Mouse (Mus musculus) spleen, postnatal 36 days (tissue): Measurements from ENCODE around the gene E2f1.

Source experiments
- DNase-seq, 2 experiments: peaks; one replicate each; pipeline ENCODE4 v3.0.0; 2022; ENCODE audit warnings: low spot score in 2 of 2, mixed read lengths in 1 of 2

The E2f1 gene

DNA sequence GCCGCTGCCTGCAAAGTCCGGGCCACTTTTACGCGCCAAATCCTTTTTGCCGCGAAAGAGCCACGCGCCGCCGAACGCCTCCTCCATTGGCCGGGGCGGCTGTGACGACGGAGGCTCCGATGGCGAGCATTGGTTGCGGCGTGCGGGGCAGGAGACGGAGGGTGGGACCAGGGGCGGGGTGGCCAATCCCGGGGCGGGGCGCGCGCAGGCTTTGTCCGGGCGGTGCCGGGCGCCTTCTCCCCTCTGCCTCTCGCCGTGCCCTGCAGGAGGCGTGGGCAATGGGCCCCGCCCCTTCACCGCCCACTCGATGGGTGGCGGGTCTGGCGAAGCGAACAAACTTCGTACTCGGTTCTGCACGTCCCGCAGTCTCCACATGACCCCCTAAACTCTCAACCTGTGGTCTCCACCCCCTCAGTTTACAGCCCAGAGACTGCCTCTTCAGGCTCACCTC lies at the start of gene E2f1:
Gene E2f1 (minus strand): TSS at position 57 of the 451 bp plus-strand sequence.
- peak; percentile 95 for DNase-seq

- DNase-seq: no peak
These were observed 47.4 kb upstream of the E2f1 start for GRCm38 (mm10) chr2:154617061-154617460.

DNA sequence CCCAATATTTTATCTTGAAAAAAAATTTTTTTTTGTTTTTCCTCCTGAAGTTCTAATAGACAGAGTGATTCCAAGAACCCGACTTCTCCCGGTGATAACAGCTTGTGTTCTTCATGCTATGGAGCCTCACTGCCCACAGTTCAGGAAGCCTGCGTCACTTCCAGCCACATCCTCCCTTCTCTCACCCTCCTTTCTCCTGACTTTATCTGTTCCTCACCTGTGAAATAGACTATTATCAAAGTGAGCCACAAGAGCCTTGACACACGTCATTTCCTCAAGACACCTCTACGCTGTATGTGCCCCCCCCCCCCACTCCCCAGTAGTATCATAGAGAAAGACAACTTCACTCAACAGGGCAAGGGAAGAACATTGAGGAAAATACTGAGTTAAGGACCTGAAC lies 46.0 kb upstream of the E2f1 start:
- no peak for DNase-seq

DNA sequence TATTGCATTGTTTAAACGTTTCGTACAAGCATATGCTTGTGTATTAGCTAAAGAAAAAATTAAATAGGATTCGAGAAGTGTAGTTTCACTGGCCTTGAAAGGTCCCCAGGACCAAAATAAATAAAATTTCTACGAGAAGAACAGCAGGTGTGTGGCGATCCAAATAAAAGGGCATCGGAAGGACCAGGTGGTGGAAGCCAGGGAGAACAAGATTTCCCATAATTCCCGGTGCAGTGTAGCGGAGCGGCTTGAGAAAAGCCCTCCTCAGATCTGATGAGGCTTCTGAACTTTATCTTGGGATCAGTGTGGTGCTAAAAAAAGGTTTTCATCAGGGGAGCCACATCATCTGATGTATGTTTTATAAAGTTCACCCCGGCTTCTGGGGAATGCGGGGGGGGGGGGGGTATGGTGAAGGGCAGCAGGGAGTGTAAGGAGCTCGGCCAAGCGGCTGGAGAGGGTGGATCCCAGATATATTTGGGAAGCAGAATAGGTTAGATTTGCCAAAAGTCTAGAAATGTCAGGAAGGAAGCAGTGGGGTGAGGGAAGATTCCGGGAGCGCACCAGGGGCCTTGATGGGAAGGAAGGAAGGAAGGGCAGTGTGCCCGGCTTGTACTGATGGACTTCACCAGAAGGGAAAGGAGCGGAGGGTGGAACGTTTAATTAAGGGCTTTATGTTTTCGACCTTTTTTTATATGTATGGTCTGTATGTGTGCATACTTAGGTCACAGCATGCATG lies 45.3 kb upstream of the E2f1 start:
- no peak for DNase-seq

DNA sequence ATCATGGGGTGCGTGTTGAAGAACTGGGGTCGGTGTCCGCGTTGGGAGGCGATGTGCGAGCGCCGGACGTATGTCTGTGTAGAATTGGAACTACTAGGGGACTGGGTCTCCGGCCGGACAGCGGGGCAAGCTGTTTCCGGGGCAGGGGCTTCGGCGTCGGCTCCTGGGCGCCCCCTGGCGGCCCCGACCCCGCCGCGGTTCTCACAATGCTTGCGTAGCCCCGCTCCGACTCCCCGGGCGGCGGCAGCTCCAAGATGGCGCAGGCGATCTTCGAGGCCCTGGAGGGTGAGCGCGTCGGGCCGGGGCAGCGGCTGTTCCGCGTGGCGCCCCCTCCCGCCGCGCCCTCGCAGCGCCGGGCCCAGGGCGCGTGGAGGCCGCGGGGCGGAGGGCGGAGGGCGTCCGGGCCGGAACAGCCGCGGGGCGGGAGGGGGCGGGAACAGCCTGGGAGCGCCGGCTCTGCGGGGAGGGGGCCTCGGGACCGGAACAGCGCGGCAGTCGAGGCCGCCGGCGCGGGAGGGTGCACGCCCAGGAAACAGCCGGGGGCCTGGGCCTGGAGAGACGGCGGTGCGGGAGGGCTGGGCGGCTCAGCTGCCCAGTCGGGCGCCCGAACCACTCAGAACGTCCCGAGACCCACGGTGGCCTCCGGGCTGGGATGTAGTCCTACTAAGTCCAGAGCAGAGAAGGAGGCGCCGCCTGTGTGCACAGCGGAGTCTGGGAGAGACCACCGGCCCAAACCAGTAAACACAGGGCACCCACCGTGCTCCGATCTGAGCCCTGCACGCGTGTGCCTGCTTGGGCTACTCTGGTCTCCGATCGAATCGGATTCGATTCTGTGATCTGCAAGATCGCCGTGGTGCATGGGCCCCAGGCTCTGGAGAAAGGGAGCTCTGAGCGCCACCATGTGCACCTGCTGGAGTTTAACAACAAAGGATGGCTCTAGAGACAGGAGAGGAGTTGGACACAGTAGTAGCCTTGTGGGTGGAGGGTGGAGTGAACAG lies 43.7 kb upstream of the E2f1 start, which contains the start of the genes Zfp341 and 4930519P11Rik:
Gene Zfp341 (plus strand): TSS at position 180 of the 998 bp plus-strand sequence.
Gene 4930519P11Rik (minus strand): TSS at position 320 of the 998 bp plus-strand sequence.
- peak; percentile 91 to 92 for DNase-seq

- DNase-seq: no peak
These were observed 39.5 kb upstream of the E2f1 start for GRCm38 (mm10) chr2:154609050-154609767.

- no peak for DNase-seq
These were observed 37.3 kb upstream of the E2f1 start for GRCm38 (mm10) chr2:154606965-154607364.

GRCm38 (mm10) chr2:154604156-154604555 lies 34.5 kb upstream of the E2f1 start:
- no peak for DNase-seq

DNA sequence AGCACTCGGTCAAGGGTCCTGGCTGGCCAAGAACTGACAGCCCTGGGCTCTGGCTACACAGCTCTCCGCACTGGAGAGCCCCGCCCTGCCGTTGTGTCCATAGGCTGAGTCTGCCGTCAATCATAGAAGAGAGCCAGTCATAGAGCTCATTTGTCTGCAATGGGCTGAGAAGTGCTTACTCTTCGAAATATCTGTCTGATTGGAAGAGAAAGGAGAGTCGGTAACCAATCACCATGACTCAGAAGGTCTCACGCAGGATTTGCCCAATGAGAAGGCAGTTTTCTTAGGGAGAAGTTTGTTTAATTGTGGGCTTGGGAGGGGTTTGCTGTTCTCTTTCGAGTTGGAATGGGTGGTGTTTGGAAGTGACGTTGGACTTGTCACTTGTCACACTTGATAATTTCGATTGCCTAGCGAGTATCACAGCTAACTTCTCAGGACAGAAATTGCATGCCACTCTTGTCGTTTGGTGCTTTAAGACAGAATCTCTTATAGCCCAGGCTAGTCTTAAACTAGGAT lies 34.0 kb upstream of the E2f1 start, which contains the start of gene Pxmp4:
Gene Pxmp4 (minus strand): TSS at position 71 of the 516 bp plus-strand sequence.
- peak; percentile 98 for DNase-seq

GRCm38 (mm10) chr2:154603007-154603637 lies 33.4 kb upstream of the E2f1 start:
- no peak for DNase-seq

GRCm38 (mm10) chr2:154601324-154601723 lies 31.6 kb upstream of the E2f1 start:
- DNase-seq: no peak

GRCm38 (mm10) chr2:154600586-154600985 lies 30.9 kb upstream of the E2f1 start:
- DNase-seq: no peak

- peak; percentile 28 to 34 for DNase-seq
These were observed 27.7 kb upstream of the E2f1 start for GRCm38 (mm10) chr2:154597399-154597798.

DNA sequence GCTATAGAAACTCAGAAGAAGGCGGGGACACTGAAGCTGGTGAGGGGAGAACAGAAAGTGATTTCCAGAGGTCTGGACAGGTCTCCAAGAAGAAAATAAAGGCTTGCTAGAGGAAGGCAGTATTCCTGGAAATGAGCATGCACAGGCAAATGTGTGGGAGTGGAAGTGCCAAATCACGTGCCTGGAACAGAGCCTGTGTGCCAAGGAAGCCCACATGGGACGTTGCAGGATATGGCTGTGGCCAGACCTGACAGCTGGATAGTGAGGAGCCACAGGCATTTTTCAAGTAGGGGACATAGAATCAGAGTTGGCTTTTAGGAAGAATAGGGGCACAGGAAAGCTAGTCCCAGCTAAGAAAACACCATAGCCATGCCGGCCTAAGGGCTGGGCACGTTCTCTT lies 26.1 kb upstream of the E2f1 start:
- DNase-seq: no peak

DNA sequence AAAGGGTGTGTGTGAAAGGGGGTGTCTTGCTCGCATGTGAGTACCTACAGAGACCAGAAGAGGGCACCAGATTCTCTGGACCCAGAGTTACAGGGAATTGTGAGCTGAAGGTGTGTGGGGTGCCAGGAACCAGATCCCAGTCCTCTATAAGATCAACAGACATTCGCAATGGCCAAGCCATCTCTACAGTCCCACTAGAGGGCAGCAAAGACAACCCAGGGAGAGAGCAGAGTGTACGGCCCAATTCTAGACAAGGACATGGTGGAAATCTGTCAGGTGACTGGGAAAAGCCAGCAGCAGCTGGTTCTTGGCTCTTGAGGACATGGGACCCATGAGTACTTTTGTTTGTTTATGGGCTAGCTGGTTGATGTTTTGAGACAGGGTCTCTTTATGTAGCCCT lies 23.3 kb upstream of the E2f1 start:
- peak; percentile 47 to 48 for DNase-seq

- DNase-seq: no peak
These were observed 21.5 kb upstream of the E2f1 start for GRCm38 (mm10) chr2:154591239-154591638.

DNA sequence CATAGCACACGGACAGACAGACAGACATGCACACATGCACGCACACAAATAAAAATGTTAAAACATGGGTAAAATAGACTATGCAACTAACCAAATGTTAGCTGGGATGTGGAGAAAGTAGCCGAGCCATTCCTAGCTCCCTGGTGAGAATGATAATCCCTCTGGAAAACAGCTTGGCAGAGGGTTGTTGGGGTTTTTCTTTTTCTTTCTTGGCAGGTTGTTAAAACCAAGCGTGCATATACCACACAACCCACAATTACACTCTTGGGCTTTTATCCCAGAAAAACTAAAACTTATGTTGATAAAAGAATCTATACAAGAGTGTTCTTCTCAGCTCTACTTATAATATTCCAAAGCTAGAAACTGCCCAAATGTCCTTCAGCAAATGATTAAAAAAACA lies 19.4 kb upstream of the E2f1 start:
- no peak for DNase-seq

DNA sequence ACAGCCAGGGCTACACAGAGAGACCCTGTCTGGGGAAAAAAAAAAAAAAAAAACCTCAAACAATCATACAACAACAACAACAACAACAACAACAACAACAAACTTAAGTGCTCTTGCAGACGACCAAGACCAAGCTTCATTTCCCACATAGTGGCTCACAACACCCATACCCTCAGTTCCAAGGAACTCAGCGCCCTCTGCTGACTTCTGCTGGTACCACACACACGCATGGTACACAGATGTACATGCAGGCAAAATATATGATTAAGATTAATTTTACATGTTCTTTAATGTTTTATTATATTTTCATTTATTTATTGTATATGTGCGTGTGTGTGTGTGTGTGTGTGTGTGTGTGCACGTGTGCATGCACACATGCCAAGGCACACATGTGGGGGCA lies 16.7 kb upstream of the E2f1 start:
- peak in 1 of 2 experiments; percentile 24 for DNase-seq

DNA sequence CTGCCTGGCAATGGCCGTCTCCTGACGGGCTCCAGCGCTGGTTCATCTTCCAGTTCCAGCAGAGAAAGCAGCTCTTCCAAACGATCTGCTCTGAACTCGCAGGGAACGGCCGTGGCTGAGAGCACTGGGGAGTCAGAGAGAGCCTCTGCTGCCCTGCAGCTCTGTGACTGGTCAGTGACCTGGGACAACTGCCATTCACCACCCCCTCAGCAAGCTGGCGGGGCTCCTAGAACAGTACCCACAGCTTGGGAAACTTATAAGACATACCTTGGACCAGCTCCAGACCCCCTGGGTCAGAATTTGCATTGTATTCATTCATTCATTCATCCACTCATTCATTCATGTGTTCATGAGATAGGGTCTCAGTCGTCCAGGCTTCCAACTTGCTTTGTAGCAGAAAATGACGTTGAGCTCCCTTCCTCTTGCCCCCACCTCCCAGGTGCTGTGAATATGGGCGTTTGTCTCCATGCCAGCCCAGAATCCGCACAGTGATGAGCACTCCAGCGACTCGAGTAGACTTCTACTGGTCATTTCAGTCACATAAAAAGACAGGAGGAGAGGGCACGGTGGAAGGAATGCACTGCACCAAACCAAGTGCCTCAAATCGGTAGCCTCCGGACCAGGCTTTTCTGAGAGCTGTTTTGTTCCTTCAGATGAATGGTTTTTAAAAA lies 15.4 kb upstream of the E2f1 start:
- DNase-seq: no peak
